Mouse (Mus musculus) neural tube, embryonic 14.5 days (tissue): ENCODE measurements around the gene Tshz2. TPM values are rescaled to one million over a fixed set of nuclear protein-coding genes. Genes with fewer than 3 reads are reported as not detected.

Source experiments
- ATAC-seq: fragments of 200-750 bp; cut with Nextera tagmentation; 2 replicates; pipeline ENCODE4 v1.8.0; 2017; ENCODE audit warnings: low read depth, mild to moderate bottlenecking, moderate TSS enrichment, moderate library complexity
- H3K27ac ChIP-seq: fragments of 300-500 bp; sonication (generic); 2 replicates; pipeline ENCODE4 v1.5.1; 2014; ENCODE audit warnings: low read depth, mild to moderate bottlenecking, control low read depth, low read length, moderate library complexity, mixed read lengths
- H3K27me3 ChIP-seq: fragments of 300-500 bp; sonication (generic); 2 replicates; pipeline ENCODE4 v1.6.1; 2014; ENCODE audit warnings: low read length; ENCODE audit not compliant: control insufficient read depth, insufficient read depth
- H3K36me3 ChIP-seq: fragments of 300-500 bp; sonication (generic); 2 replicates; pipeline ENCODE4 v1.6.1; 2014; ENCODE audit warnings: low read length, mixed read lengths; ENCODE audit not compliant: control insufficient read depth, insufficient read depth
- H3K4me1 ChIP-seq: fragments of 300-500 bp; sonication (generic); 2 replicates; pipeline ENCODE4 v1.6.1; 2014; ENCODE audit warnings: low read length; ENCODE audit not compliant: control insufficient read depth, insufficient read depth
- H3K4me2 ChIP-seq: fragments of 300-500 bp; sonication (generic); 2 replicates; pipeline ENCODE4 v1.6.1; 2014; ENCODE audit warnings: mild to moderate bottlenecking, low read depth, low read length, control low read depth
- H3K4me3 ChIP-seq: fragments of 300-500 bp; sonication (generic); 2 replicates; pipeline ENCODE4 v1.5.1; 2014; ENCODE audit warnings: low read depth, low read length, control low read depth, mixed read lengths
- H3K9ac ChIP-seq: fragments of 300-500 bp; sonication (generic); replicated peaks from 2 replicates; pipeline ENCODE4 v1.6.1; 2014; ENCODE audit warnings: low read depth, mild to moderate bottlenecking, control low read depth, low read length, mixed read lengths
- H3K9me3 ChIP-seq: fragments of 300-500 bp; sonication (generic); 2 replicates; pipeline ENCODE4 v1.6.1; 2016; ENCODE audit warnings: low read length; ENCODE audit not compliant: control insufficient read depth
- WGBS: fragments of 180-500 bp; shearing (Covaris S2); extraction: QIAGEN DNeasy Blood & Tissue Kit; methylation state at CpG from one replicate; pipeline ENCODE4 v1.1.7; 2014; 5-methylcytosine and 5-hydroxymethylcytosine counted together
- polyA plus RNA-seq: library from polyadenylated mRNA; unstranded; fragments of >200 nt; fragmentation: Nextera tagmentation; extraction: Ambion mirVana; gene quantifications from 2 replicates; pipeline ENCODE4 v1.2.1, GENCODE M21; 2014

Tshz2 gene
- polyA plus RNA-seq, 1 experiment from 2014 or later, result 54.5 TPM

DNA sequence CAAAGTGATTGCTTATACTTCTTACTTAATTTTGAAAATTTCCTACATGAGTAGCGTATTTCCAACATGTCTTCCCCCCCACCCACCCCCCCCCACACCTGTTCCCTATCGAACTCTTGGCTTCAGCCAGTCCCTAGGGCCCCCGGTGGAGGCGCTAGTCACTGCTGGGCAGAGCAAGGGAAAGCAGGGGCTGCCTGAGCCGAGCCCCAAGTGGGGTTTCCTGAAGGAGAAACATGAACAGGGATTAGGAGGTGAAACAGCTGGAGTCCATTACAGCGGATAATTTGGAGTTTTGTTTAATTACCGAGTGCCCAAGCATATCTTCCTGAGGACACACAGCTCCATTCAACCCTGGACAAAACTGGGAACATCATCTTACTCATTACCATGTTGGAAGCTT lies 21.3 kb upstream of the Tshz2 start:
- no peaks in the 10 kb centered on the region for H3K9me3 ChIP-seq
- H3K4me1 ChIP-seq, result peaks cover 7% of the 10 kb centered on the region; the same call in 1 of the 2 replicates
- WGBS, result 45% methylated on average over 7 of the region's 7 CpGs
- no peaks in the 10 kb centered on the region for H3K36me3 ChIP-seq
- ATAC-seq, result no peak
- no peak overlapping the region for H3K4me3 ChIP-seq
- no peaks in the 10 kb centered on the region for H3K27me3 ChIP-seq
- H3K4me2 ChIP-seq, result no peak overlapping the region
- no peak overlapping the region for H3K27ac ChIP-seq
- no peak overlapping the region for H3K9ac ChIP-seq

DNA sequence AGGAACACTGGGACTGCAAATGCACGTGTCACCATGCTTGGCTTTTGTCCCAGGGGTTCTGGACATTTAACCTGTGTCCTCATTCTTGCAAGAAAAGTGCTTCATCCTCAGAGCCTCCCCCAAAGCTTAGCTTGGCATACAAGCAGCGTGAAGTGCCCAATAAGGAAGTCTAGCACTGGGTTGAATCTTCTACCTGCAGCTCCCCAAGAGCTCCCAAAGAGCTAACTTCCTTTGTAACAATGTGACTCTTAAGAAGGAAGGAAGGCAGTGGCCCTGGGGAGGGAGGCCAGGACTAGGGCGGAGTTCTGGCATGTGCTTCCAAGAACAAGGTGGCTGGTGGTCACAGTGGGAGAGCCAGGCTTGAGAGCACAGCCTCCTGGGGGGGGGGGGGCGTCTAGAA lies 18.1 kb upstream of the Tshz2 start:
- ATAC-seq, result no peak
- Histone ChIP-seq H3K9me3 (no peaks in the 10 kb centered on the region), H3K9ac (no peak overlapping the region), H3K27ac (no peak overlapping the region), H3K4me2 (no peak overlapping the region), H3K36me3 (no peaks in the 10 kb centered on the region), H3K4me3 (no peak overlapping the region), H3K27me3 (no peaks in the 10 kb centered on the region), H3K4me1 (peaks cover 7% of the 10 kb centered on the region; the same call in 1 of the 2 replicates)
- 56% methylated on average over 4 of the region's 4 CpGs for WGBS

DNA sequence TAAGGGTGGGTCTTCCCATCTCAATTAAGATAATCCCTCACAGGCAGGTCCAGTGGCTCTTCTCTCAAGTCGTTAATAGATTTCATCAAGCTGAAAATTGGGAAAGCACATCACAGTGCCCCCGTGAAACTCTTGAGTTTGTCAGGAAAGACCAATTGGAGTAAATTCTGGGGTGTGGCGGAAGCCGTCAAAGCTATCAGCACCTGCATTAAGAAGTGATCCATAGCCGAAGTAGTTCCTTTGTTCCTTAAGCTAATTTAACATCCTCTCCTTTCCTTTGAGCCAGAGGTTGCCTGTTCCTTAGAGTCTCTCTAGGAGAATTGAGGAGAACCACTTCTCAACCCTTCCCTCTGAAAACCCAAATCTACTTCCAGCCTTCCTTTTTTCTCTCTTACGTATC lies 16.8 kb upstream of the Tshz2 start:
- H3K4me3 ChIP-seq, result no peak overlapping the region
- H3K27ac ChIP-seq, result no peak overlapping the region
- no peak overlapping the region for H3K9ac ChIP-seq
- no peaks in the 10 kb centered on the region for H3K27me3 ChIP-seq
- 75% methylated on average over 6 of the region's 6 CpGs for WGBS
- H3K4me2 ChIP-seq, result no peak overlapping the region
- H3K36me3 ChIP-seq, result no peaks in the 10 kb centered on the region
- ATAC-seq, result no peak
- H3K4me1 ChIP-seq, result peaks cover 9% of the 10 kb centered on the region; the same call in 1 of the 2 replicates
- H3K9me3 ChIP-seq, result no peaks in the 10 kb centered on the region

DNA sequence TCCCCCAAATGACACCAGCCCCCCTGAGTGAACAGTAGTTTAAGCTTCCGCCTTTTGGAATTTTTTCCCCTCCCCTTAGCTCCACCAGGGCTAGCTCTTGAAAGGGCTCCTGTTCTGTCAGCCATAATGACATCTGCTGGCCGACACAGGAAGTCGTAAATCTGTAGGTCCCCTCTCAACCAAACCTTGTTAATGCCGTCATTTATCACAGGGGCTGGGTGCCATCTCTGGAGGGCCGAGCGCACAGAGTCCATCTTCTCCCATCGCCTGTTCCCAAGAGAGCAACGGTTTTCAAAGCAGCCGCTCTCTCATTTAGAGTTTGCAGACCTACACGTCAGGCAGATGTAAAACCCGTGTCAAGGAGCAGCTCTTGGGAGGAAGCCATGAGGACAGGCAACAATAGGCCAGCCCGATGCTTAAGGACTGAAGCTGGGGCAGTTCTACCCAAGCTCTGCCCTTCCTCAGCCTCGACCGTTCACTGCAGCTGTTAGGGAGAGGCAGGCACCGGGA lies 11.6 kb upstream of the Tshz2 start:
- peak; percentile 77 for ATAC-seq
- peaks cover 12% of the 10 kb centered on the region; the same call in 1 of the 2 replicates for H3K4me1 ChIP-seq

DNA sequence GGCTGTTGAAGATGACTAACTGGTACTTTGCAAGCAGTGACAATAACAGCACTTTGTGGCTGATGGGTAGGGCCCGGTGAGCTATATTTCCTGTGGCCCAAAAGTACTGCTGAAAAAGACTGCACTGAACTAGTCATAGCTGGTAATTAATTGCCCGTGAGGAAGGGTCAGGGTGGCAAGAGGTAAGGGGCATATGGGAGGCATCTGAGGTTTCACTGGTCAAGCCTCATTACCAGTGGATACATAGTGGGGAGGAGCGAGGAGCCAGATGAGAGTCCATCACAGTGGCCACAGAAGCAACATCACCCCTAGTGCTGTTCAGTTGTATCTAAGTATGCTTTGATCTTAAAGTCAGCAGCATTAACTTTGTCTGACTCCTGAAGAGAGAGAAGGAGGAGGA lies 2.7 kb upstream of the Tshz2 start:
- Histone ChIP-seq H3K4me3 (no peak overlapping the region), H3K27ac (no peak overlapping the region), H3K9ac (no peak overlapping the region), H3K36me3 (no peaks in the 10 kb centered on the region), H3K27me3 (no peaks in the 10 kb centered on the region), H3K4me1 (peaks cover 4% of the 10 kb centered on the region; the same call in 1 of the 2 replicates), H3K4me2 (no peak overlapping the region), H3K9me3 (no peaks in the 10 kb centered on the region)
- 80% methylated on average over 3 of the region's 3 CpGs for WGBS
- ATAC-seq, result no peak

More for the DNA sequence above, 11.6 kb upstream of the Tshz2 start:
- Histone ChIP-seq H3K4me3 (0 out of 2 replicates have a peak overlapping the region, but pooled peaks have one; percentile 7), H3K9me3 (no peaks in the 10 kb centered on the region), H3K27ac (peak overlapping the region; percentile 12), H3K27me3 (no peaks in the 10 kb centered on the region), H3K9ac (0 out of 2 replicates have a peak overlapping the region, but pooled peaks have one; percentile 34), H3K4me2 (peak overlapping the region; percentile 43), H3K36me3 (no peaks in the 10 kb centered on the region)
- 1% methylated on average over 15 of the region's 15 CpGs for WGBS

DNA sequence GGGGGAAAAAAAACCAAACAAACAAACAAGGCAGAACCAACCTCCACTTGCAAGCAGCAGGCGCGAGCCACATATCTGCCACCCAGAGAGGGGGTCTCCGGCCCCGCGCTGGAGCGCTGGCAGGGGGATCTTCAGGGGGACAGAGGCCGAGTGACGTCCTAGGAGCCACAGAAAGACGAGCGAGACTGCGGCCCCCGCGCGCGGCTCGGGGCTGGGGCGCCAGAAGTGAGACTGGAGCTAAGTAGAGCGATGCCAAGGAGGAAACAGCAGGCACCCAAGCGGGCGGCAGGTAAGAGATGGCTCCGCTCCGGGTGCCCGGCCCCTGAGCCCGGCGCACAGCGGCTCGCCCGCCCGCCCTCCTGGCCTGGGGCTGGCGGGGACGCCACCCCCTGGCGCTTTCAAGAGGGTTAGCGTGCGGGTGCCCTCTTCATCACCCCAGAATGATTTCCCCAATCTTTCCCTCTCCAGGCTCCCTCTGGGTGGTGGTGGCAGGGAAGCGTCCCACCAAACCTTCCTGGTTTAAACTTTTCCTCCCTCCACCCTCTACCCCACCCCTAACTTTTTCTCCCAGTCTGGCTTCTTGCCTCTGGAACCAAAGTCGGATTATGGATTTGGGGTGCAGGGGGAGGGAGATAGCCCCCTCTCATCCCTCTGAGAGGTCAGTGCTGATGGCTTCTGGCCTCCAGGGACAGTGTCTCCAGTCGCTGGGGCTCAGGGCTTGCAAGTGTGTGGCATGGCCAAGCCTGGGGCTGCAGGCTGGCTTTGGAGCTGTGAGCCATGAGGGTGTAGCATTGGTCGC lies 877 bp downstream of the Tshz2 start:
- H3K4me1 ChIP-seq, result peaks cover 11% of the 10 kb centered on the region; the same call in 1 of the 2 replicates
- 2% methylated on average over 38 of the region's 38 CpGs for WGBS
- H3K36me3 ChIP-seq, result no peaks in the 10 kb centered on the region
- H3K27ac ChIP-seq, result peak overlapping the region; percentile 90
- peak overlapping the region; percentile 76 for H3K4me2 ChIP-seq
- peak overlapping the region; percentile 79 for H3K4me3 ChIP-seq
- H3K9me3 ChIP-seq, result no peaks in the 10 kb centered on the region
- peak overlapping the region; percentile 97 for H3K9ac ChIP-seq
- ATAC-seq, result 0 out of 2 replicates have a peak, but pooled peaks have one; percentile 25
- H3K27me3 ChIP-seq, result no peaks in the 10 kb centered on the region

DNA sequence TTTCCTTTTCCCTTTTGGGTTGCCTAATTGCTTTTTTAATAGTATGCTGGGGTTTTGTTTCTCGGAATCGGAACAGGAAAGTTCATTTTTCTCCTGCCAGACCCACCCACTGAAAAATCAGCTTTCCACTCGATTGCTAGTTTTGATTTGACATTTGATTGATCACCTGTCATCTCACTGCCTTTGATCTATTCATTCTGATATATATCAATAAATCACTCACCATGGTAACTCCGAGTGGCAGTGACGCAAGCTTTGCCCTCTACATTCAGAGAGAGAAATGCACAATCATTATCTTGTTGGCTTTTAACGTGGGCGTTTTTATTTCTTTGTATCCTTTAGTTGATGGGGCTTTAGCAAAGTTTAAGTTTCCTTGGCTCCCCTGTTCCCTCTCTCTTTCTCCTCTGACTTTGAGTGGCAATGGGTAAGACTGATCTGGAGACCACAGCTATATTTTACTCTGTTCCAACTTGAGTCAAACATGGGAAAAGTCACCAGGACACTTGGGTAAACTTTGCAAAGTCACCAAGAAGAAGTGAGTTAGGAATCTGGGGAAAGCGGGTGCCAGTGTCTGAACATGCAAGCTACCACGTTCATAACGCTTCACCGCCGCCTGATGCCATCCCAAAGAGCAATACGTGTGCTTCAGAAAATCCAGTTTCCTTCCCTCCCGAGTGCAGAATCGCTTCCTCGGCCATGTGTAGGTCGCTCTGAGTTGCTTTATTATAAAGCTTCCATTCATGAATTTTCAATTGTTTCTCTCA lies 2.0 kb downstream of the Tshz2 start:
- no peak for ATAC-seq
- Histone ChIP-seq H3K4me2 (peak overlapping the region; percentile 76), H3K4me1 (peaks cover 11% of the 10 kb centered on the region; the same call in 1 of the 2 replicates), H3K9ac (peak overlapping the region; percentile 97), H3K27me3 (no peaks in the 10 kb centered on the region), H3K9me3 (no peaks in the 10 kb centered on the region), H3K4me3 (peak overlapping the region; percentile 79), H3K27ac (peak overlapping the region; percentile 90), H3K36me3 (no peaks in the 10 kb centered on the region)
- WGBS, result 7% methylated on average over 17 of the region's 17 CpGs

DNA sequence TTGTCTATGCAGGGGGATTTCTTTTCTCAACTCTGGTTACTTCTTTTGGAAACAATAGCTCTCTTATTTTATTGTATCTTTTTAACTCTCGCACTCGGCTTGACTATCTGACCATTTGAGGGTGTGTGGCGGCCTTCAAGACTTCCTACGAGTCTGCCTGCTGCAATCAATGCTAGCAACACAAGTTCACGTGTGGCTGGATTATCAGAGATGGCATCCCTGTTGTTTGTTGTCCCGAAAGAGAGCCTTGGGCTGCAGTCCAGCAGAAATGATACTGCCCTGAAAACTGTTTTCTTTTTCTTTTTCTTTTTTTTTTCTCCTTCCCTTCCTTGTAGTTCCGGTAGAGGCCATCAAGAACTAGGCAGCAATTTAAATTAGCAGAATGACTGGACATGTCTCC lies 2.6 kb downstream of the Tshz2 start:
- no peaks in the 10 kb centered on the region for H3K36me3 ChIP-seq
- H3K4me2 ChIP-seq, result peak overlapping the region; percentile 76
- peak overlapping the region; percentile 97 for H3K9ac ChIP-seq
- H3K4me1 ChIP-seq, result peaks cover 14% of the 10 kb centered on the region; the same call in 1 of the 2 replicates
- WGBS, result 12% methylated on average over 7 of the region's 7 CpGs
- H3K27ac ChIP-seq, result peak overlapping the region; percentile 90
- no peak for ATAC-seq
- H3K27me3 ChIP-seq, result no peaks in the 10 kb centered on the region
- peak overlapping the region; percentile 79 for H3K4me3 ChIP-seq
- H3K9me3 ChIP-seq, result no peaks in the 10 kb centered on the region
